Mouse (Mus musculus) hindbrain, embryonic 10.5 days (tissue): ENCODE data around the gene Taar2. TPM values are rescaled to one million over a fixed set of nuclear protein-coding genes. Genes with fewer than 3 reads are reported as not detected.

ENCODE experiments used
- polyA plus RNA-seq: library from polyadenylated mRNA; unstranded; fragments of >200 nt; fragmentation: Nextera tagmentation; extraction: Ambion mirVana; gene quantifications from 2 replicates; pipeline ENCODE4 v1.2.1, GENCODE M21; 2016

Taar2 gene
- polyA plus RNA-seq, 1 experiment from 2014 or later = not detected

Other genes with a start within 250 kb of the Taar2 start
- gene Rps12, start 151.3 kb upstream of the Taar2 start, polyA plus RNA-seq = 124 and 145 TPM in 2 replicates
- gene Slc18b1, start 141.6 kb upstream of the Taar2 start, polyA plus RNA-seq = 11.4 and 12.9 TPM in 2 replicates
- gene Vnn3, start 87.1 kb upstream of the Taar2 start, polyA plus RNA-seq = not detected in 2 replicates
- gene Vnn1, start 43.9 kb upstream of the Taar2 start, polyA plus RNA-seq = 3.1 and 4.6 TPM in 2 replicates
- not detected in 2 replicates for gene Taar1, start 18.2 kb upstream of the Taar2 start, polyA plus RNA-seq
- not detected in 2 replicates for gene Taar3, start 11.0 kb downstream of the Taar2 start, polyA plus RNA-seq
- gene Taar4, start 21.9 kb downstream of the Taar2 start, polyA plus RNA-seq = not detected in 2 replicates
- gene Taar5, start 32.1 kb downstream of the Taar2 start, polyA plus RNA-seq = not detected in 2 replicates
- not detected in 2 replicates for gene Taar6, start 47.1 kb downstream of the Taar2 start, polyA plus RNA-seq
- gene Taar7a, start 54.9 kb downstream of the Taar2 start, polyA plus RNA-seq = not detected in 2 replicates
- not detected in 2 replicates for gene Taar7b, start 61.4 kb downstream of the Taar2 start, polyA plus RNA-seq
- gene Taar7d, start 88.7 kb downstream of the Taar2 start, polyA plus RNA-seq = not detected in 2 replicates
- gene Taar7e, start 99.0 kb downstream of the Taar2 start, polyA plus RNA-seq = not detected in 2 replicates
- not detected in 2 replicates for gene Taar7f, start 110.9 kb downstream of the Taar2 start, polyA plus RNA-seq
- gene Taar8a, start 137.9 kb downstream of the Taar2 start, polyA plus RNA-seq = not detected in 2 replicates
- gene Taar8b, start 153.7 kb downstream of the Taar2 start, polyA plus RNA-seq = not detected in 2 replicates
- not detected in 2 replicates for gene Taar8c, start 163.3 kb downstream of the Taar2 start, polyA plus RNA-seq
- 0.41 TPM in 1 of 2 replicates, not detected in the other for gene Taar9, start 171.0 kb downstream of the Taar2 start, polyA plus RNA-seq
- 63.8 and 87.5 TPM in 2 replicates for gene Stx7, start 210.7 kb downstream of the Taar2 start, polyA plus RNA-seq